Mouse (Mus musculus) adipocyte (in vitro differentiated cells): ENCODE data around the gene Hist2h2ac.
"Not testable (repeated sequence)": the region's sequence is repeated elsewhere in the genome, so short reads cannot be mapped to it uniquely, and the experiment has no call there.

Source experiments
- DNase-seq: peaks from one replicate; pipeline ENCODE4 v3.0.0-alpha.2; 2016; ENCODE audit warnings: low spot score

Hist2h2ac gene

DNA sequence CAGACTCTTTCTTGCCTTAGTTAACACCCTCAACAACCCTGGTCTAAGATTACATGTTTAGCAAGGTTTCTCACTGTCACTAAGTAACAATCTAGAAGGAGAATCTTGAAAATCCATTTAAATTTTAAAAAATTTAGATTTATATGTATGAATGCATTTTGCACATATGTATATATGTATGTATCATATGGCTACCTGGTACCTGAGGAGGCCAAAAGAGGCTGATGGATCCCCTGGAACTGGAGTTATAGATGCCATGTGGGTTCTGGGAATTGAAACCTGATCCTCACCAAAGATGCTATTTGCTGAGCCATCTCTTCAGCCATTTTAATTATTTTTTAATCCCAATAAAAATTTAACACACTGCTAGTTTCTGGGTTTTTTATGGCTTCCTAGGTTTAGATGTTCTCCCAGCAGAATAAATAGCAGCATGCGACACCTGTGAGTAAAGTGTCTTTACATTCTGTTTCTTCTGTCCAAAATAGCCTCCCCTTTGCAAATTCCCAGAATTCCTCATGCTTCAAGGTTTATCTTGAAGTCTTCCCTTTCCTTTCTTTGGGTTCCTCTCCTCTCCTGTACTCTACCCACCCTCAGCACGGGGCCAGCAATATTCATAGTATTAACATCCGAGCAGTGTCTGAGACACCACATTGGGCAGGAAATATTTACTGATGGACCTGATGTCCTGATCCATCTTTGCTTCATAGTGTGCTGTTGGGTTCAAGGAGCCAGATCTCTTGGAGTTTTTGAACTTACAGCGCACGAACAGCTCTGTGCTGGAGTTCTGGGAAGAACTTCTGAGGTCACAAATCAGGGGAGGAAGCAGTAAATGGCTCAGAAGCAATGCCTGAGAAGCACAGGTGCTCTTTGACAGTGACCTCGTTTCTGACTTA lies 27.7 kb upstream of the Hist2h2ac start:
- DNase-seq, result no peak

DNA sequence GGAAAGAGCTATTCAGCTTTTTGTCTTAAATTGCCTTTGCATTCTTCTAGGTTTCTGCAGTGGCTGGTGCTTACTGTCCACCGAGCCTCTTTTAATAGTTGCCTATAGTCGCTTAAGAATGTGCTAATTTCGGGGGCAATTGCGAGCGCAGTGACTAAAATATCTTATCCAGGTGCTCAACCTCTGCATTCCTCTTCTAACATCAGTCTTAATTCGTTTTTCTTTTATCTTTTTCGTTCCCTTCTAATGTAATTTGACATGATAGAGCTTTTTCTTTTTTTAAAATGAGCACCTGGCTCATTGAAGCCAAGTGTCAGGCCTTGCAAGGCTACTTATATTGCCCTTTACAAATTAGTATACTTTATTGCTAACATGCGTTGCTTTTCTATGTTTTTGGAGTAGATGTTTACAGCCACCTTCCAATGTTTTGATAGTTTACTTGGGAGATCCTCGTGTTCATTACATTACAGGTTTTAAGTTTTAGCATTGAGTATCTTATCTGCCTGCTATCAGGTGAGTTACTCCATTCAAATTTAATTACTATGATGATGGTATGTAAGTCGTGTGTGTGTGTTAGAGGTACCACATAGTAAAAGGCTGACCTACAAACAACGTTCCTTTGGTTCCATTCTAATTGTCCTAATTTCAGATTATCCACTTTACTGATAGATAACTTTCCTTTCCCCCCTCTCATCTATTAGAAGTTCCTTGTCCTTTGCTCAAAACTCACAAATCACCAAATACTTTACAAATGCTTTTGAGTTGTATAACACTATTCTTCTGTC lies 26.9 kb upstream of the Hist2h2ac start:
- DNase-seq, result no peak

DNA sequence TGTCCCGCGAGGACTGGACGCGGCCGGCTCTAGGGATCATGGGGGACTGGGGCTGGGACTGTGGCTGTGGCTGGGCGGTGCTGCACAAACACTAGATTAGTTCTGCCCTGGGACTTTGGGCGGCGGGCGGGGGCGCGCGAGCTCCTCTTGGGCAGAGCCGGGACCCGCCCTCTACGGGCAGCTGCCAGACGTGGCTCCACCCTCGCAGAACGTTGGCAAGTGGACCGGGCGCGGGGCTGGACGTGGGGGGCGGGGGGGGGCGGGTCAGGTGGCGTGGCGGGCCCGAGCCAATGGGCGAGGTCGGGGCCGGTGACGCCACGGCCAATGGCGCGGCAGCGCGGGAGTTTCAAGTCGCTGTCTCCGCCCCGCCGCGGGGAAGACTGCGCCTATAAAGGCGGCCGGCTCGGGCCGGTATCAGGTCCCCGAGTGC lies 25.8 kb upstream of the Hist2h2ac start, which contains the start of gene Hist2h3c1:
TSS of gene Hist2h3c1 (plus strand) at position 259 of the 430 bp plus-strand sequence.
- not testable (repeated sequence) for DNase-seq

DNA sequence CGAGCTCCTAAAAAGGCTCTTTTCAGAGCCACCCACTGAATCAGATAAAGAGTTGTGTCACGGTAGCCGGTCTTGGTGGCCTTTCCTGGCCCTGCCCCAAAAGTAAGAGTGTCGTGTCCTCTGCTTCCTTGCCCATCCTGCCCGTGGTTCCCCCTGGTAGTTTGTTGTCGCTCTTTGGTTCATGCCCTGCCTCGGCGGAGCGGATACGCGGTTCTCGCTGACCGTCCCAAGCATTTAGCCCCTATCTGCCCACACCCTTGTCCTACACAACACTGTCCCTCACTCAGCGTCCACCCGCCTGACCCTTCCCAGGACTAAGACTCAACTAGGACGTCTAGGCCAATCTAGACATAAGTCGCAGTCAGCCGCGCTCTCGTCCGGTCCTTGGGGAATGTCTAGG lies 25.3 kb upstream of the Hist2h2ac start:
- not testable (repeated sequence) for DNase-seq

DNA sequence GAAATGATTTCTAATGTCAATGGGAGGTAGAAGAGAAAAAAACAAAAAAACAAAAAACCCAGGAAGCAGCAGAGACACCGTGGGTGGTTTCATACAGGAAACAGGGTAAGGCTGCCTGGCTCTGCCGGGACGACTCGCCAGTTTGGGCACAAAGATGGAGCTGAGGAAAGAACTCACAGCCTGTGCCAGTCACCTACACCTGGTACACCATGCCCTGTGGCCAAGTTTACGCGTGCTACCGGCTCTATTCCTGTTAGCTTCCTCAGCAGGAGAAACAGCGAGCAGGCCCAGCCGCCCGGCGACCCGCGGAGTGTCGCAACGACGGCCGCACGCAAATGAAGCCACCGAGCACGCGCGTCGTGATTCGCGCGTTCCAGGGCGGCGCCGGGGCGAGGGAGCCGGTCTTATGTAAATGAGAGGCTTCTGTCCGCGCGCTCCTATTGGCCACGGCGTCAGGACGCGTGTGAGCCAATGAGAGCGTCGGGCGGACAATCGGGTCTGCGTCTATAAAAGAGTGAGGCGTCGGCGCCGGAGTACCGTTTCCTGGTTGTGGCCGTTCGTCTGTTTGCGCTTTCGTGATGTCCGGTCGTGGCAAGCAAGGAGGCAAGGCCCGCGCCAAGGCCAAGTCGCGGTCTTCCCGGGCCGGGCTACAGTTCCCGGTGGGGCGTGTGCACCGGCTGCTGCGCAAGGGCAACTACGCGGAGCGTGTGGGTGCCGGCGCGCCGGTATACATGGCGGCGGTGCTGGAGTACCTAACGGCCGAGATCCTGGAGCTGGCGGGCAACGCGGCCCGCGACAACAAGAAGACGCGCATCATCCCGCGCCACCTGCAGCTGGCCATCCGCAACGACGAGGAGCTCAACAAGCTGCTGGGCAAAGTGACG lies 24.6 kb upstream of the Hist2h2ac start, which contains the start of gene Hist2h2aa1:
TSS of gene Hist2h2aa1 (plus strand) at position 495 of the 884 bp plus-strand sequence.
- DNase-seq, result peak; percentile 82

DNA sequence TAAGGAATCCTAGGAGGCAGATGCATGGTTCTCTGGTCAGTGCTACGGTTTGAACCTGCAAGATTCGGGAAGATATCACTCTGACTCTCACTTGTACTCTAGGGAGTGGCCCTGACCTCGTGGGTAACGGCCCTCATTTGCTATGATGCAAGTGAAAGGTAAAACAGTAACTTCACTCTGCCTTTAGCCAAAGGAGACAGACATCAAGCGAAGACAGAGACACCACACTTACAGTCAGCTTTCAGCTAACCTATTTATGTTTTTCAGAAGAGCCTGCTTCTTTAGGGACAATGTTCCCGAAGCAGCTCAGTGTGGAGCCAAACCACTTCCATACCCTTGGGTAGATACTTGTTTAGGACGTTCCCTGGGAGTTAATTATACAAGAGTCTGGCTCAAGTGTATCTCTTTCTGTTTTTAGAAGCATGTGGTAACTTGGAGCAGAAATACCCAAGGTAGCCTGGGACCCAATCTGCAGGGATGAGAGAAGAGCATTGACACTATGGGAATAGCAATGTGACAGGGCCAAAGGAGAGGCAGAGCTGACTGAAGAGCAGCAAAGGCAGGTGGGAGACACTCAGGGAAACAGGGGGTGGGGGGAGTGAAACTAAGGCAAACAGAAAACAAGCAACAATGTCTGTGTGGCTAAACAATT lies 23.4 kb upstream of the Hist2h2ac start:
- DNase-seq, result peak; percentile 43

DNA sequence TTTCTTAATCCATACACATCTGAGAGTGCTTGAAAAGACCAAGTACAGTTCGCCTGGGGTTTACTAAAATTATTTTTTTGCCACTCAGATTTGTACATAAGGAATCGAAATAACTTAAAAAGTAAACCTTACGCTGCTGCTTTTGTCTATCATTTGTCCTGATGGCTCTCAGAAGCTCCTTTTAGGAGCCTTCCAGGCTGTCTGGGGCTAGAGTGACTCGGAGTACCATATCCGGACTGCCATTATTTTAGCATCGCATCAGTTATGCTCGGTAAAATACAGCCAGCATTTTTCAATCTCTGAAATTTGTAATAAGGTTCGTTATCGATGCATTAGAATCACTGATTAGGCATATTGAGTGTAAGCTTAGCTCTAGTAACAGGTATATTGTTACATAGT lies 20.1 kb upstream of the Hist2h2ac start:
- no peak for DNase-seq

DNA sequence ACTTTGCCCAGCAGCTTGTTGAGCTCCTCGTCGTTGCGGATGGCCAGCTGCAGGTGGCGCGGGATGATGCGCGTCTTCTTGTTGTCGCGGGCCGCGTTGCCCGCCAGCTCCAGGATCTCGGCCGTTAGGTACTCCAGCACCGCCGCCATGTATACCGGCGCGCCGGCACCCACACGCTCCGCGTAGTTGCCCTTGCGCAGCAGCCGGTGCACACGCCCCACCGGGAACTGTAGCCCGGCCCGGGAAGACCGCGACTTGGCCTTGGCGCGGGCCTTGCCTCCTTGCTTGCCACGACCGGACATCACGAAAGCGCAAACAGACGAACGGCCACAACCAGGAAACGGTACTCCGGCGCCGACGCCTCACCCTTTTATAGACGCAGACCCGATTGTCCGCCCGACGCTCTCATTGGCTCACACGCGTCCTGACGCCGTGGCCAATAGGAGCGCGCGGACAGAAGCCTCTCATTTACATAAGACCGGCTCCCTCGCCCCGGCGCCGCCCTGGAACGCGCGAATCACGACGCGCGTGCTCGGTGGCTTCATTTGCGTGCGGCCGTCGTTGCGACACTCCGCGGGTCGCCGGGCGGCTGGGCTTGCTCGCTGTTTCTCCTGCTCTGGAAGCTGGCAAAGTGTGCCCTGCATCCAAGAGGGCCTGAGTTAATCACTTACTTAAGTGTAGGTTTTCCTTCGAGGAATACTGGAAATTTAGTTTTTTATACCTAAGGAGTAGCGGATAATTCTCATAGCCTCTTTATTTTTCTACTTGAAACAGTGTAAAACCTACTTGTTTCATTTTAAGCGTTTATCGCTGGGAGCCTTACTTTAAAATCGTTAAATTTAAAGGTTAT lies 19.5 kb upstream of the Hist2h2ac start, which contains the start of gene Hist2h2aa2:
TSS of gene Hist2h2aa2 (minus strand) at position 328 of the 850 bp plus-strand sequence.
- DNase-seq, result peak; percentile 64

DNA sequence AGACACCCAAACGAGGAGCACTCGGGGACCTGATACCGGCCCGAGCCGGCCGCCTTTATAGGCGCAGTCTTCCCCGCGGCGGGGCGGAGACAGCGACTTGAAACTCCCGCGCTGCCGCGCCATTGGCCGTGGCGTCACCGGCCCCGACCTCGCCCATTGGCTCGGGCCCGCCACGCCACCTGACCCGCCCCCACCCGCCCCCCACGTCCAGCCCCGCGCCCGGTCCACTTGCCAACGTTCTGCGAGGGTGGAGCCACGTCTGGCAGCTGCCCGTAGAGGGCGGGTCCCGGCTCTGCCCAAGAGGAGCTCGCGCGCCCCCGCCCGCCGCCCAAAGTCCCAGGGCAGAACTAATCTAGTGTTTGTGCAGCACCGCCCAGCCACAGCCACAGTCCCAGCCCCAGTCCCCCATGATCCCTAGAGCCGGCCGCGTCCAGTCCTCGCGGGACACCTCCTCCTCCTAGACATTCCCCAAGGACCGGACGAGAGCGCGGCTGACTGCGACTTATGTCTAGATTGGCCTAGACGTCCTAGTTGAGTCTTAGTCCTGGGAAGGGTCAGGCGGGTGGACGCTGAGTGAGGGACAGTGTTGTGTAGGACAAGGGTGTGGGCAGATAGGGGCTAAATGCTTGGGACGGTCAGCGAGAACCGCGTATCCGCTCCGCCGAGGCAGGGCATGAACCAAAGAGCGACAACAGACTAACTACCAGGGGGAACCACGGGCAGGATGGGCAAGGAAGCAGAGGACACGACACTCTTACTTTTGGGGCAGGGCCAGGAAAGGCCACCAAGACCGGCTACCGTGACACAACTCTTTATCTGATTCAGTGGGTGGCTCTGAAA lies 18.5 kb upstream of the Hist2h2ac start, which contains the start of gene Hist2h3c2:
TSS of gene Hist2h3c2 (minus strand) at position 174 of the 840 bp plus-strand sequence.
- DNase-seq, result not testable (repeated sequence)

DNA sequence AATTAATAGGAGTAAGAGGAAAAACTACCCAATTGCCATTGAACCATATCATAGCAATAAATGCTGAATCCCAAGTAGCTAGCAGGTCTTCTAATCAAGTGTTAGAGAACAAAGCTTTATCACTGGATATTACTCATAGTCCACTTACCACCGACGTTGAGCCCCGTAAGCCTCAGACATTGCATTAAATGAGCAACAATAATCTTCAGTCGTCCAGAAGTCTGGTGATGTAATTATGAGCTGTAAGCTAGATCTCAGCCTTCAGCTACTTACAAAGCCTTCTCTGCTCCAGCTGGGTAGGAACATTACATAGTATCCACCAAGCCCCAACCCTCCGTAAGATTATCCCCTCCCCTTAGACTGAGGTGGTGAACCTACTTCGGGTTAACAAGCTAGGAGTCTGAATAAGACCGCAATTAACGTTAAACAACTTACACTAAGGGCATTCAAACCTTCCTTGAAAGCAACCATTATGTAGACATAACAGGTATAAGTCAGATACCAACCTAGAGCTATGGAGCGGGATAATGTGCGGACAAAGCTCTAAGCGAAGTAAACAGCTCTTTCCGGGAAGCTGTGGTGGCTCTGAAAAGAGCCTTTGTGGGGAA lies 17.3 kb upstream of the Hist2h2ac start:
- peak; percentile 35 for DNase-seq

DNA sequence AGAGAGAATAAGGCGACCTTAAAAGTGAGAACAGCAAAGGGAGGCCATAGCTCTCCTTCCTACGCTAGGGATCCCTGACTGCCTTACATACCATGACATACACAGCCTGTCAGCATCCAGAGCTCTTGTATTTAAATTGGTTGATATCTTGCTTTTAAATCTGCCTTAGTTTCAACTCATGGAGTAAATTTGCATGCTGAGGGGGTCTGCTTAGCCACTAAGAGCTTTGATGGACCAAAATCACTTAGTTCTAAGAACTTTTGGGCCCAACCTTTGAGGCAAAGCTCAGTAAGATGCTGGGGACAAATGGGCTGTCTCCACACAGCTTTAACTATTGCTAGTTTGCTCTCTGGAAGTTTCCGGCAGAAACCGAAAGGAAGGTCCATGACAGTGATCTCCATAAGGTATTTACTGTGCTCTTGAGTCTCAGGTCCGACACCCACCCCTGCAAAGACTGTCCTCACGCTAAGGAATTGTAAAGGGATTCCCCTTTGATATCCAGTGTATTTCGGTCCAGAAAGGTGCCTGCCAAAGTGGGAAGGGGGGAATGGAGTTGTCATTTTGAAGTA lies 16.7 kb upstream of the Hist2h2ac start:
- no peak for DNase-seq

DNA sequence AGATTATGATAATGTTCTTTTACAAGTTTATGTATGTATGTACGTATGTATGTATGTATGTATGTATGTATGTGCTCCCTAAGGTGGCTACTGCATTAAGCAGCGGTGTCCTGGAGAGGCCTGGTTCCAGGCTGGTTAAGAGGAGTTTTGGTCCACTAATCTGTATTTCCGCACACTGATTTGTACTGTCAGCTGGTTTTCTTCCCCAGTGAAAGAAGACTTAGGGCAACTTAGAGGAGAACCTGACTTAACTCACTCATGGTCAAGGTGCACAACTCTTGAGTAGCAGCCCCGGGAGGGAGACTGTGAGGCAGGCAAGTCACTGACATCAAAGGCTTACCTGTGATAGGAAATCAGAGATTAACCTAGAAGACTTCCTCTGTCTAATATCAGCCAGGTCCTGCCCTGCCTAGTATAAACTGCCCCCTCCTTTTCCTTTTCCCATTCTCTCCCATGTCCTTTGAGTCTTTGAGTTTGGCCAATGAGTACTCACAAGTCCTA lies 16.2 kb upstream of the Hist2h2ac start:
- no peak for DNase-seq

DNA sequence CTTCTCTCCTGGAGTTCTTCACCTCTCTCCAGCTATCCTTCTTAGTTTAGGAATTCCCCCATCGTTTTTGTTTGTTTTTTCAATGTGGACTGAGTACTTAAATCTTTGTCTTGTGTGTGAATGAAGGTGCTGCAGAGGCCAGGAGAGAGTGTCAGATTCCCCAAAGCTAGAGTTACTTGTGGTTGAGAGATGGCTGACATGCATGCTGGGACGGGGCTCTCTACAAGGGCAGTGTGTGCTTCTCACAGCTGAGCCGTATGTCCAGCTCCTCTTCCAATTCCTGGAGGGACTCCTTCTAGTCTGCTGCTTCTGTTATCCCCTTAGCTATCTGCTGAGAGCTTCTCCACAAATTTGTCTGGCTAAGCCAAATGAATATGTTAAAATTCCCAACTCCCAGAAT lies 15.2 kb upstream of the Hist2h2ac start:
- no peak for DNase-seq

DNA sequence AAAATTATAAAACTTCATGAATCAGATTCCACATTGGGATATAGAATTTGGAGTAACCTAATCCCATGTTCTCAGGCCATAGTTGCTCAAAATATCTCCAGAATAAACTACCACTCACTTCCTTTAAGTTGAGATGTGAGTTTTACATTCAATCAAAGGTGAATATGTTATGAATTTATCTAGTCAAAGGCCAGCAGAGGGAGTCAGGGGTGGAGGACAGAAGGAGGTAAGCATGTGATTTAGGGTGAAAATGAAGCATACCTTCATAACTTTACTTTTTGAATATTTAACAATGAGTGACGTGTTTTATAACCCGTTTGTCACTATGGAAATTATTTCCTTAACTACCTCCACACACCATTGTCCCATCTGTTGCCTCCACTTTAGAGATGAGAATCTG lies 14.2 kb upstream of the Hist2h2ac start:
- DNase-seq, result no peak

DNA sequence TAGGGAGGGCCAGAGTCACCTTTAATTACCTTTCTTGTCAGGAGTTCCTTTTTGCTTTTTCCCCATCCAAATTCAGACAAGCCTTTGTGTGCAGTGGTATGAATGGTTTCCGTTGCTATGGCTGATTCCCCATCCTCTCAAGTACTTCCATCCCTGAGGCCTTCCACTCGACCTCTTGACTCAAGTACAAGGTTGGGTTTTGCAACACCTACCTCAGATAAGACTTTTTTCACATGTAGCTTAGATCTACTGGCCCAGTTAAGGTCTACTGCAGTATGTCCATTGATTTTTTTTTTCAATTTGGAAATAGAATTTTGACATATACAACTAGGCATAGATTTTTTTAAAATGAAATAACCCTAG lies 11.1 kb upstream of the Hist2h2ac start:
- DNase-seq, result no peak

DNA sequence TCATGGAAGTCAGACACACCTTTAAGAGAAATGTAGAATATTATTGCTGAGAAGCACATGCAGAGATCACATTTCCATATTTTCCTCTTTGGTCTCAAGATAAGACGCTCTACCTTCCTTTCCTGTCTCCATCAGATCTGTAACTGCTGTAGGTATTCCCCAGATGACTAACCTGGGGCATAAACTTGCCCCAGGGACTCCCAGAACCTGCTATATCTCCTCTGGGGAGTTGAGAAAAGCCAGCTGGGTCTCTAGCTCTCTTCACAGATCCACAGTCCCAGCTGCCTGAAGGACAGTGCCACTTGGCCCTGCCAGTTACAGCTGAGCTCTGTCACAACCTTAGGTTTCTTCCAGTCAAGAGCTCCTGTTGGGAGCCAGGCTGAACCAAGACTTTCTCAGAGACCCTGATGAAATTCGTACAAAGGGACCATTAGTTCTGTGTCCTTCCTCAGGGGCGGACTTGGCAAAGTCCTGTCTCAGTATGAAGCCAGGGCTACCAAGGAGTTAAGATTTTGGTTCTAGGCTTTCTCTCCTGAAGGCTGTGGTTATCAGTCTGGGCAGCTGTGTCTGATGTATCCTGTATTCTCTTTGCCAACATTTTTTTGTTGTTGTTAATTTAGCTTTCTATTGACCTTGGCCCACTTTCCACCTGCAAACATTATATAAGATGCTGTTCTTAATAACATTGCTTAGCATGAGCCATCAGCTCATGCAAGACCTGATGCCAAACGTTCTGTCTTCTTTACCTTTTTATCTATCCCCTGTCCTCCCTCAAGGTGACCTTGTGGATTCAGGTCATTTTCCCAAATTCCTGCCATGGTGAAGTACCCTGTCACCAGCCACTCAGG lies 10.5 kb upstream of the Hist2h2ac start:
- DNase-seq, result no peak

DNA sequence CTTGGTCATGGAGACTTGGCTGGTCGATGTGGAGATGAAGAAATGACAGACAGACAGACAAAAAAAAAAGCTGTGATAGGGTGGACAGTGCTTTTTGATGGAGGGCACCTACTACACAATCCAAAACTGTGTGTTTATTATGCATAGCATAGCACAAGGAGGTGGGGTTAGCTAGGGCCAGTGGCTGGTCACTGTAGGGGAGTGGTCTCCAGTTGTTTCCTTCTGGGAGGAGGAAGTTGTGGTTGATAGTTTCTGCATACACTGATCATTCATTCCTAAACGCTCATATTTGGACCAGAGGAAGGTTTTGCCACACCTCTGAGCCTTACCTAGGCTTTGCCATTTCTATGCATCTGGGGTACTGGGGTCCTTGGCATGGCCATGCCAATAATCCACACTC lies 9.7 kb upstream of the Hist2h2ac start:
- no peak for DNase-seq
